Mouse (Mus musculus): Measurements from ENCODE around the gene Tmem51. TPM values are rescaled to one million over a fixed set of nuclear protein-coding genes. Genes with fewer than 3 reads are reported as not detected.
"Not testable (repeated sequence)": the region's sequence is repeated elsewhere in the genome, so short reads cannot be mapped to it uniquely, and the experiment has no call there.

Tmem51 gene
- total RNA-seq, 2 experiments from 2014 or later = 6.8 to 7.5 TPM

DNA sequence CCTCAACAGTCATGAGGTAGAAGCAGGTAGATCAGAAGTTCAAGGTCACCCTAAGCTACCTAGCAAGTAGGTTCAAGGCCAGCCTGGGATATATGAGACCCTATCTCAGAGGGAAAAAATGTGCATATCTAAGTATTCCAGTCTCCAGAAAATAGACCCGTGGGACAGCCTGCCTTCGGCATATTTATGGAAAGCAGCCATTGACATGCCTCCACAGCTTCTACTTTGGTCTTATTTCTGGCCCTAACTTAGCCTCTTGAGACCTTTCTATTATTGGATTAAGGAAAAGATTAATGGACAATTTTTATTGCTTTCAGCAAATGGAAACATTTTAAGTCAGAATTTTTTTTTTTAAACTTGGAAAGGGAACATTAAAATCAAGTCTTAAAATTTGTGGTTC lies 57.1 kb downstream of the Tmem51 start:
- DNase-seq (ENCODE audit: low spot score in 2 of 2) = no peak

GRCm38 (mm10) chr4:142024536-142024935 lies 59.6 kb downstream of the Tmem51 start:
- no peak for DNase-seq (ENCODE audit: low spot score in 2 of 2)

DNA sequence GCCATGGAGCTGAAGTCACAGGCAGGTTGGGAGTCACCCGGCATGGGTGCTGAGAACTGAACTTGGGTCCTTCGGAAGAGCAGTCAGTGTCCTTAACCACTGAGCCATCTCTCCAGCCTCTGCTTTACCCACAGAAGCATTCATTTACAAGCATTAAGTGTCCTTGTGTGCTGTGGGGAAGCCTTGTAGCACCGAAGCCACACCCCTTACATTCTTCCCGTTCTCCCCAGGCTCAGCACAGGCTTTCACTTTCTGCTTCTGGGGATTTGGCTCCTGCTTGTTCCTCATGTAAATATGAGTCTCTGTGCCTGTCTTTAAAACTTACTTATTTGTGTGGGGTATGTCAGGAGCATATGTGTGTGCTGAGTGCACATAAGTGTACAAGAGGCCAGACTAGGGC lies 60.9 kb downstream of the Tmem51 start:
- no peak for DNase-seq (ENCODE audit: low spot score in 2 of 2)

- DNase-seq (ENCODE audit: low spot score in 2 of 2) = no peak
These were observed 66.4 kb downstream of the Tmem51 start for GRCm38 (mm10) chr4:142017686-142018085.

DNA sequence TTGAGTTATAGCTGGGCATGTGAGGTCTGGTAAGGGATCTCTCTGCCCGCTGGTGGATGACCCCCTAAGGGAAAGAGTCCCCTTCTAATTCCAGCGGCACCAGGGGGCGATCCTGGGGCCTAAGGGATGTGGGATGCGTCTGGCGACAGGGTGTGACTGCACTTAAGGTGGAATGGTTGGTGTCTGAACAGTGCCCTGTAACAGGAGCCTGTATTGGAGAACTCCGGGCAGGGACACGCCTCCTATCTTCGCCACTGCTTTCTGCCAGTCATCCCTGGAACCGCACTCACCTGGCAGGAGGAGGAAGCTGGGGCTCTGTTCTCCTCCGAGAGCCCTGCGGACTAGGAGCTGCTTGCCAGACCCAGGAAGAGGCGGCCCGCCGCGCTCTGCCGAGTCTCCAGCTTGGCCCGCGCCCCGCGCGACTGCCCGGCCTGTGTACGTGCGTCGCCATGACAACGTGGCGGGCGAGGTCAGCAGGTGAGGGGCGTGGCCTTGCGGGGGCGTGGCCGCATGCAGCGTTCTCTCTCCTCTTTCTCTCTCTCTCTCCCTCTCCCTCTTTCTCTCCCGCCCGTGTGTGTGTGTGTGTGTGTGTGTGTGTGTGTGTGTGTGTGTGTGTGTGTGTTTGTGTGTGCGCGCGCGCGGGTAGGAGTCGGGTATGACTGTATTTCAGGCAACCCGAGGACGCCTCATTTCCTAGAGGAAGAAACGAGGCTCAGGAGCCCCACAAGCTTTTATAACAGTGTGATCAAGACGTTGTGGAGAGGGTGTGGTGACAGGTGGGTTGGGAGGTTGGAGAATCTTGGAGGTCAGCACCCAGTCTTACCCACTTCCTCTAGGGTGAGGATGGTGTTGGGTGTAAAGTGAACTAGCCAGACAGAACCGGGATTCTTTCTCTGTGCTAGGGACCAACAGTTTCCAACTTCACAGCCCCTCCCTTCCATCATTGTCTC lies 69.2 kb downstream of the Tmem51 start, which contains the start of gene Fhad1:
TSS of gene Fhad1 (minus strand) at position 424 of the 950 bp plus-strand sequence.
- DNase-seq (ENCODE audit: low spot score in 2 of 2) = peak in 1 of 2 experiments; percentile 28

GRCm38 (mm10) chr4:142011236-142011635 lies 72.9 kb downstream of the Tmem51 start:
- no peak for DNase-seq (ENCODE audit: low spot score in 2 of 2)

- no peak for DNase-seq (ENCODE audit: low spot score in 2 of 2)
These were observed 73.7 kb downstream of the Tmem51 start for GRCm38 (mm10) chr4:142010441-142010840.

- DNase-seq (ENCODE audit: low spot score in 2 of 2) = no peak
These were observed 75.9 kb downstream of the Tmem51 start for GRCm38 (mm10) chr4:142008206-142008605.

DNA sequence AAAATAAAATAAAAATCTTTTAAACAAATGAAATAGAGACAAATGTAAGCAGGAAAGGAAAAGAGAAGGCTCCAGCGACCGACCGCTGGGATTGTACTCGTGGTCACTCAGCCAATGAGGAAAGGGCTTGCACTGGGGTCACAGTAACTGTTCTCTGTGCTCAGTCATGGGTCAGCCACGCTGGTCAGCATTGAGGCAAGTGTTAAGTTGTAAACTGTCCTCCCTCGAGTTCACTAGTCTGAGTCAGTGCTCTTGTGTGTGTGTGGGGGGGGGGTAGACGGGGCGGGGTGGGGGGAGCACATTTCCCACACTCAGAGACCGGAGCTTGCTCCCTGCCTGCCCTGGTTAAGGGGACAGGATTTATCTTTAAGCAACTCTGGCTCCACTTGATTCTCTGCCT lies 83.5 kb downstream of the Tmem51 start:
- no peak for DNase-seq (ENCODE audit: low spot score in 2 of 2)

- no peak for DNase-seq (ENCODE audit: low spot score in 2 of 2)
These were observed 84.5 kb downstream of the Tmem51 start for GRCm38 (mm10) chr4:141999494-142000074.

- no peak for DNase-seq (ENCODE audit: low spot score in 2 of 2)
These were observed 85.8 kb downstream of the Tmem51 start for GRCm38 (mm10) chr4:141998282-141998821.

DNA sequence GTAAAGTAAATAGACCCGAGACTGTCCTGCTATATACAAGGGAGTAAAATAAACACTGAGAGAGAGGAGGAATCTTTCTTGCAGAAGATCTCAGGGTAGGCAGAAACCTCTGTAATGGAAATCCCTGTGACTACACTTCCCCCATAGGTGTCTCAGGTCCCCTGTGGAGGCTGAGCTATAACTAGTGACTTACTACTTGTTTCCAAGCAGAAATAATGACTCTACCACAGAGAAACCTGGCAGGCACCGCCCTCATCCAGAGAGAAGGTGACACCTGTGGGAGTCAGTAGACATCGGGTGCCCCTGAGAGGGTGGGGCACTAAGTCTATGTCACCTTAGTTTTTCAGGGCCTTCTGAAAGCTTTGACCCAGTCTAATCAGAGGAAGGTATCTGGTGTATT lies 87.2 kb downstream of the Tmem51 start:
- no peak for DNase-seq (ENCODE audit: low spot score in 2 of 2)

DNA sequence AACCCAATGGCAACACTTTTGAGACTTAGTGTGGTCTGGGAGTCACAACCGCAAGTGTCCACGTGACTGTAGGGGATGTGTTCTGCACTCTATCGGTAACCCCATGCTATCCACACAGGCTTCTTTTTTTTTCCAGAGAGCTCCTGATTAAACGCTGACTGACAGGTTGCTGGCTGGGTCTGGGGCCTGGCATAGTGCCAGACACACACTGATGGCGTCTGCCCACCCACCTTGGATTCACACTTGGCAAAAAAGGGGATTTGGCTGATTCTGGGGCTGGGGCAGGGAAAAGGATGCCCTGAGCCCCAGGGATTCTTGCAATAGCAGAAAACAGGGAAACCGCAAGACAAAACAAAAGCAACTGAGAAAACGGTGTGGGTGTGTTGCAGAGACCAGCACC lies 88.0 kb downstream of the Tmem51 start:
- DNase-seq (ENCODE audit: low spot score in 2 of 2) = peak in 1 of 2 experiments; percentile 41

DNA sequence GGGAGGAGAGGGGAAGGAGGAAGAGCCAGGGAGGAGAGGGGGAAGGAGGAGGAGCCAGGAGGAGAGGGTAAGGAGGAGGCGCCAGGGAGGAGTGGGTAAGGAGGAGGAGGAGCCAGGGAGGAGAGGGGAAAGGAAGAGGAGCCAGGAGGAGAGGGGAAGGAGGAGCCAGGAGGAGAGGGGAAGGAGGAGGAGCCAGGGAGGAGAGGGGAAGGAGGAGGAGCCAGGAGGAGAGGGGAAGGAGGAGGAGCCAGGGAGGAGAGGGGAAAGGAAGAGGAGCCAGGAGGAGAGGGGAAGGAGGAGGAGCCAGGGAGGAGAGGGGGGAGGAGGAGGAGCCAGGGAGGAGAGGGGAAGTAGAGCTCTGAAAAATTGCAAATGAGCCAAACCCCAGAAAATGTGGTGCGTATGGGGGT lies 90.0 kb downstream of the Tmem51 start:
- not testable (repeated sequence) for DNase-seq (ENCODE audit: low spot score in 2 of 2)

GRCm38 (mm10) chr4:141993347-141994061 lies 90.6 kb downstream of the Tmem51 start:
- no peak for DNase-seq (ENCODE audit: low spot score in 2 of 2)

DNA sequence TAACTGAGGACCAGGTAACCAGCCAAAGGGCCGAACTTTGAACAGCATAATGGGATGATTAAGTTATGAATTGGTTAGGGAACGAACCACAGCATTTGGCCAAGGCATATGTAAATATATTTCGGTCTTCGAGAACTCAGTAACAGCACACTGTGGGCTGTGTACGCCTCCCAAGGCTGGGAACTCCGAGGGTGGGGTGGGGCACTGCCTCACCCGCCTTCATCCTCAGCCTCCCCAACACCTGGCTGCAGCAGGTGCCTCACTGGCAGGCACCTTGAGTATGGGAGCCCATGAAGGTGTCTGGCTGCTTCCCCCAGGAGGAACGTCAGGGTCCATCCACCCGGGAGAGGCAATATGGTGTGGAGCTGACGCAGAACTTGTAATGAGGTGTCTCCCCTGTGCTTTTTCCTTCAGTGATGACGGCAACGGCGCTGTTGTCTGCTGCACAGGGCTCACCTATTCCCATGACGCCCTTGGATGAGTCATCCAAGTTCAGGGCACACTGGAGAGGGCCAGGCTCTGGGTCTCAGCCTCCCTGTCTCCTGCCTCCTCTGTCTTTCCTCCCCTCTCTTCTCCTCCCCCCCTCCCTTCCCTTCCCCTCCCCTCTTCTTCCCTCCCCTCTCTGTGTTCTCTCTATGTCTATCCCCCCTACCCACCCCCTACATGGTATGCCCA lies 91.4 kb downstream of the Tmem51 start:
- DNase-seq (ENCODE audit: low spot score in 2 of 2) = no peak

DNA sequence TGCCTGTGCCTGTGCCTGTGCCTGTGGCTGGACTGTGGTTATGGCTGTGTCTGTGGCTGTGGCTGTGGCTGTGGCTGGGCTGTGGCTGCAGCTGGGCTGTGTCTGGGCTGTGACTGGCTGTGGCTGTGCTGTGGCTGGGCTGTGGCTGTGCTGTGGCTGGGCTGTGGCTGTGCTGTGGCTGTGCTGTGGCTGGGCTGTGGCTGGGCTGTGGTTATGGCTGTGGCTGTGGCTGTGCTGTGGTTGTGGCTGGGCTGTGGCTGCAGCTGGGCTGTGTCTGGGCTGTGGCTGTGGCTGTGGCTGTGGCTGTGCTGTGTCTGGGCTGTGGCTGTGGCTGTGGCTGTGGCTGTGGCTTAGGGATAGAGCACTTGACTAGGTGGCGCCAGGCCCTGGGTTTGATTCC lies 95.9 kb downstream of the Tmem51 start:
- DNase-seq (ENCODE audit: low spot score in 2 of 2) = no peak

GRCm38 (mm10) chr4:141983689-141984088 lies 100.4 kb downstream of the Tmem51 start:
- DNase-seq (ENCODE audit: low spot score in 2 of 2) = peak in 1 of 2 experiments; percentile 42

GRCm38 (mm10) chr4:141981475-141981874 lies 102.6 kb downstream of the Tmem51 start:
- no peak for DNase-seq (ENCODE audit: low spot score in 2 of 2)

Data from layer of hippocampus, postnatal 14 days (tissue).